Mouse (Mus musculus): ENCODE results near the gene Stmn3. TPM values are rescaled to one million over a fixed set of nuclear protein-coding genes. Genes with fewer than 3 reads are reported as not detected.

Stmn3 gene
- polyA plus RNA-seq, 1 experiment = not detected

DNA sequence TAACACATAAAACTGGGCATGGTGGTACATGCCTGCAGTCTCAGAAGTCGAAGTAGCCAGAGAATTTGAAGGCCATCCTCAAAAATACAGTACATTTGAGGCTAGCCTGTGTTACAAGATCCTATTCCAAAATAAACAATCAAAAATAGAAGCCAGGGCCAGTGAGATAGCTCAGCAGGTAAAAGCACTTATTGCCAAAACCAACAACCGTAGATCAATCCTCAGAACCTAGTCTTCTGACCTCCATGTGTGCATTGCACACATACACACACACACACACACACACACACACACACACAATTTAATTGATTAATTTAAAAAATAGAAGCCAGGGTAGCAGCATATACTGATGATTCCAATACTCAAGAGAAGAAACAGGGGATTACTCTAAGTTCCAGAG is 47.5 kb downstream of the Stmn3 start:
- Histone ChIP-seq H3K36me3 (ENCODE audit: control insufficient read depth, insufficient read depth, low read length) (no peaks in the 10 kb centered on the region), H3K4me3 (ENCODE audit: control insufficient read depth, low read depth, low read length) (no peak overlapping the region), H3K4me1 (ENCODE audit: control insufficient read depth, insufficient read depth, low read length) (no peaks in the 10 kb centered on the region), H3K27me3 (ENCODE audit: control insufficient read depth, insufficient read depth, low read length) (no peaks in the 10 kb centered on the region), H3K27ac (ENCODE audit: control insufficient read depth, insufficient read depth, low read depth, low read length) (no peak overlapping the region)
- TF ChIP-seq CTCF (IDR thresholded peaks at IDR 0.05; ENCODE audit: control insufficient read depth, insufficient read depth, insufficient replicate concordance, low read depth, low read length) (no peak), POLR2A (IDR thresholded peaks at IDR 0.05; ENCODE audit: control insufficient read depth, low read depth, low read length) (no peak)

Other genes starting within 250 kb of the Stmn3 start
- 9.2 and 9.8 TPM in 2 replicates for gene Kcnq2, start 179.2 kb downstream of the Stmn3 start, polyA plus RNA-seq (2012; rRNA removed)
- 0.07 TPM in 2 replicates for gene Eef1a2, start 157.5 kb downstream of the Stmn3 start, polyA plus RNA-seq (2012; rRNA removed)
- 8.2 and 9.5 TPM in 2 replicates for gene Ppdpf, start 127.3 kb downstream of the Stmn3 start, polyA plus RNA-seq (2012; rRNA removed)
- gene Ptk6, start 111.7 kb downstream of the Stmn3 start, polyA plus RNA-seq (2012; rRNA removed) = 0.12 and 0.20 TPM in 2 replicates
- gene Srms, start 101.3 kb downstream of the Stmn3 start, polyA plus RNA-seq (2012; rRNA removed) = 1.4 and 1.6 TPM in 2 replicates
- gene Fndc11, start 94.5 kb downstream of the Stmn3 start, polyA plus RNA-seq (2012; rRNA removed) = 440 and 469 TPM in 2 replicates
- gene Helz2, start 72.5 kb downstream of the Stmn3 start, polyA plus RNA-seq (2012; rRNA removed) = 1.4 and 1.7 TPM in 2 replicates
- gene Gmeb2, start 26.5 kb downstream of the Stmn3 start, polyA plus RNA-seq (2012; rRNA removed) = 10.2 and 10.6 TPM in 2 replicates
- gene Rtel1, start 5.2 kb upstream of the Stmn3 start, polyA plus RNA-seq (2012; rRNA removed) = 71.8 and 75.1 TPM in 2 replicates
- 15.8 and 16.1 TPM in 2 replicates for gene Zgpat, start 50.4 kb upstream of the Stmn3 start, polyA plus RNA-seq (2012; rRNA removed)
- 35.9 and 43.2 TPM in 2 replicates for gene Arfrp1, start 50.9 kb upstream of the Stmn3 start, polyA plus RNA-seq (2012; rRNA removed)
- gene Lime1, start 65.6 kb upstream of the Stmn3 start, polyA plus RNA-seq (2012; rRNA removed) = 13.9 and 14.6 TPM in 2 replicates
- gene Zbtb46, start 144.9 kb upstream of the Stmn3 start, polyA plus RNA-seq (2012; rRNA removed) = 8.3 and 10.1 TPM in 2 replicates
- 141 and 146 TPM in 2 replicates for gene Abhd16b, start 178.7 kb upstream of the Stmn3 start, polyA plus RNA-seq (2012; rRNA removed)
- 17.4 and 17.5 TPM in 2 replicates for gene Tpd52l2, start 182.6 kb upstream of the Stmn3 start, polyA plus RNA-seq (2012; rRNA removed)
- gene Dnajc5, start 206.0 kb upstream of the Stmn3 start, polyA plus RNA-seq (2012; rRNA removed) = 16.6 and 19.8 TPM in 2 replicates

Data from testis, adult 2 months (tissue).